Mouse (Mus musculus) frontal cortex, postnatal 25 days (tissue): ENCODE results near the gene Dyrk3.
"Not testable (repeated sequence)": the region's sequence is repeated elsewhere in the genome, so short reads cannot be mapped to it uniquely, and the experiment has no call there.

Experiments used
- DNase-seq, 2 experiments: peaks; one replicate each; pipeline ENCODE4 v3.0.0; 2022; ENCODE audit warnings: low spot score in 2 of 2

Gene Dyrk3

DNA sequence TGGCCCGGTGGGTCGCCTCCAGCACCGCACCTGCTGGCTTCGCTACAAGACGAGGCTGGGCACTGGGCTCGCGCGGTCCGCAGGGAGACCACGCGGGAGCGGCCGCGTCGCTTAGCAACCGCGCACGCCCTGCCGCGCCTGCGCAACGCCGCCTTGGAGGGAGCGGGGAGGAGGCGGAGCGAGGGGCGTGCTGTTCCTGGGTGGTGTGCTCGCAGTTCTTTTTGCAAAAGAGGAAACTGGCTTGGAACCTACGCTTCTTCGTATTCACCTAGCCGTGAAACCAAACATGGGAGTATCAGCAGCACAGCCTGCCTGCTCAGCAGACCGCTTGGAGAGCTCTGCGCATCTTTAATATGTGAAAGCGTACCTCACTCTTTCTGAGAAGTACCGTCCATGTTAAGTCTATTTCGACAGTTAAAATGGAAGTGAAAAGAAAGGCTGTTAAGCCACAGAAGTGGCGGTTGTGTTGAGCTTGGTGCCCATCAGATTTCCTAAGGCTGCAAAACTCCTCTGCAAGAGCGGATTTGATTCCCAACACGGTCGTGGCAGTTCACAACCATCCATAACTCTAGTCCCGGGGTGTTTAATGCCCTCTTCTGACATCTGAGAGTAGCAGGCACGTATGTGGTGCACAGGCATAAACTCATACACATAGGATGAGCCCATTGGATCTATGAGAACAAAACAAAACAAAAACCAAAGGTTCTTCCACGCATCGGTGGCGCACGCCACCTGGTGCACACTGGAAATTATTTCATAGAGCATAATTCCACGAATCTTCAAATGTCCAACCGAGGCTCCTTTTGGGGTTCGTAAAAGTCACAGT lies at the start of gene Dyrk3:
Gene Dyrk3 (minus strand): TSS at position 150 of the 826 bp plus-strand sequence.
- peak; percentile 68 to 82 for DNase-seq

DNA sequence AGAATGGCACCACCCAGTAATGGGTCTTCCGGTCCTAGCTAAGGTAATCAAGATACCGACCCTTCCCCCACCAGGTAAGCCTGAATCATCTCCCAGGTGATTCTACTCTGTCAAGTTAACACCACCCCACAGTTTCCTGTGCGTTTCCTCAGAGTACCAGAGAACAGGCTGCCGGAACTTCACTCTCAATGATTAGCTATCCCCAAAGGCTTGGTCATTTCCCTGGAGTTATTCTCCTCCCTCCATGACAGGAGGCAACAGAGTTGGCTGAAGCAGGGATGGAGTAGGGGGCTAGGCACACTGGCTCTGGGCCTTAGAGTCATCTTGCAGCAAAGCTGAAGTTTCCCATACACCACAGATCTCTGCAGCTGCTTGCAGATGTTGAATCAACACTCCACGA lies 49.7 kb upstream of the Dyrk3 start:
- no peak for DNase-seq

- DNase-seq: no peak
Measured at GRCm38 (mm10) chr1:131186995-131187394, 48.9 kb upstream of the Dyrk3 start.

DNA sequence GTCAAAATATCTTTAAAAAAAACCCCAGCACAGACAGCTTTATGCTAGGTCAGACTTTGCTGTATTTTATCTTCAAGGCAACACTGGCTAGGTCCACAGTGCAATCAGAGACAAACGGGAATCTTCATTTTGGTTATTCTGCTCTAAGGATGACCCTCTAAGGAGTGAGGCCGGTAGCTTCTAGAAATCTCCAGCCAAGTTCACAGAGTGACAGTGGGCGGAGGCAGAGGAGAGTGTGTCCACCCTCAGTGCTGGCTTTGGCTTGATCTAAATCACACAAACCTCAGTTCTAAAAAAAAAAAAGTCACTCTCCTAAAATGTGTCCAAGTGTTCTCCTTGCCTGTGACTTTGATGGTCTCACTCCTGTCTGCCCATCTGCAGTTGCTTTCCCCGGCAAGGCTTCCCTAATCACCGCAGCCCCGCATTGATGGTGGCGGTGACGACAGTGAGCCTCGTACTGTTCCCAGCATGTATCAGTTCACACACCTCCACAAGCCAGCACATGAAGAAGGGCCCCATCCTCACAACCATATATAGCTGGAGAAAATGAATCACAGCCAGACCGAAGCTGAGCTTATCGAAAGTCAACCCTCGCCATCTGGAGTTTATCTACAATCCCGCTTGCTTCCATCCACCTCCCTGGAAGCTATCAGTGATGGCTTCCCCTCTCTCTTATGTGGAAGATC lies 47.8 kb upstream of the Dyrk3 start:
- no peak for DNase-seq

DNA sequence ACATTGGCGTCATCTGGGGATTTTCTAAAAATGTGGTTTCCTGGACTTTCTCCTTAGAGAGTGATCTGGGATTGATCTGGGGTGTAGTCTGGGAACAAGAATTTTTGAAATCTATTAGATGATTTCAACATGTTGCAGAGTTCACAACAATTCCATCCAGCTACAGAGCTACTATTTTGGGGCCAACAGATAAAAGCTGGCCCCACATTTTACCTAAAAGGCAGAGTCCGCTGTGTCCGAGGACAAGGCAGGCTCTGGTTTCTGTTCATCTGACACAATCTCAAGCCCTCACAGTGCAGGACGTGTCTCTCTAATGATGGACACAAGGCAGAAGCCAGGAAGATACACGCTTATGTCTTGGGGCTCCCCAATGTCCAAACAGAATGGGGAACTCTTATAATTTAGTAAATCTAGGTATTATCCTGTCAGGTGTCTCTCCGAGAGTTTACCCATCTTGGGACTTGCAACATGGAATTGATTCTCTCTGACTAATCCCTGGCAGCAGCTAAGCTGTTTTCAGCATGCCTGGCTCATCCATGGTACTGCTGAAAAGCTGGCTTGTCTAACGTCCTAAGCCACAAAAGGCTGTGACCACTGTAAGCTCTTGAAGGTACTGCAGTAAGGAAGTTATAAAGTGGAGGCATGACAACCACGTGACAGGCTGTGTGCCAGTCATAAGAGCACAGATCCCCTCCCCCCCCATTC lies 47.0 kb upstream of the Dyrk3 start:
- no peak for DNase-seq

GRCm38 (mm10) chr1:131184253-131184955 lies 46.3 kb upstream of the Dyrk3 start:
- no peak for DNase-seq

DNA sequence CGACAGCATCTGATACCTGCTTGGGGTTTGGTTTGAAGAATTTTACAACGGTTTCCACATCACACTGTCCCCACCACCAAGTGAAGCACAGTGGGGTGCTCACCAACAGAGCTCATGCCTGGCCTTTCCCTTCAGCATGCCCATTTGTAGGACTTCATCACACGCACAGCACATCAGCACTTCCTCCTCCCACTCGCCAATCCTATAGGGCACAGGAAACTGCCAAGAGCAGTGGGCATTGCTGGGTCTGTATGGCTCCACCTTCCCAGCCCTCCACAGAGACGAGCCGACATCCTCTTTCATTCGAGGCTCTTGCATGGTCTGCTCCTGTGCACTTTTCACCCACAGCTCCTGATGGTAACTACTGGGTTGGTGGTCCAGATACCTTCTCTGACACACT lies 45.1 kb upstream of the Dyrk3 start:
- no peak for DNase-seq

DNA sequence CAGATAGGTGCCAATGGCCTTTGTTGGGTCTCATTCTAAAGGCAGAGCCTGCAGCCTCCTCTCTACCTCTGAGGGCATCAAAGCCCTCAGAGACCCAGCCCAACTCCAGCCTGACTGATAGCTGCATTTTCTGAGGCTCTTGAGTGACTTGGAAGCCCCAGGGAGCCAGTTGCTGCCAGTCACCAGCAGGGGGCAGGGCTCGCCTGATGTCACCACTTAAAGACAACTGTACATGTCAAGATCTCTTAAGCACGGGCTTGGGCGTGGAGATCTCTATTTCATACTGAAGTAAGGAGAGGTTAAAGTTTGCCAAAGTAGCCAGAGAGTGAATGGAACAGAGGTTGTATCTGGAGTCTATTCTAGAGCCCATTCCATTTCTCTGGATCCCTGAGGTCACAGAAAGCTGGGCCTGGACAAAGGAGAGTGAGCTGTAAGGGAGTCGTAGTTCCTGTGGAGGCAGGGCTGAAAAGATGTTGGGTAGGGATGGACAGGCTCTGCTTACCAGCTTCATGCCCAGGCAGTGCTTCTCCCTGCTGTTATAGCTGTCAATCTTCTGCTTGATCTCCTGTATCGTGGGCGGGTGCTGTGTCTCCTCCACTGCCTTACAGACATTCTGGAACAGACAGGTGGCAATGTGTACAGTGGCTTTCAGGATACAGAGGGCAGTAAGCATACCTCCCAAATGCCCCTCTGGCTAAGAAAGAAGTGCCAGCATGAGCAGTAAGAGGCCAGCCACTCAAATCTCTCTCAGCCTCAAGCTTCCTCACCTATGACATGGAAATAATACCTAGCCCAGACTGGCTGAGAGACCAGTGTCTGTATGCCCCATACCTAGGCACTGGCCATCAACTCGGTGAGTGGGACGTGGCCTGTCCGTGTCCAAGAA lies 43.7 kb upstream of the Dyrk3 start:
- DNase-seq: peak; percentile 57 to 71

DNA sequence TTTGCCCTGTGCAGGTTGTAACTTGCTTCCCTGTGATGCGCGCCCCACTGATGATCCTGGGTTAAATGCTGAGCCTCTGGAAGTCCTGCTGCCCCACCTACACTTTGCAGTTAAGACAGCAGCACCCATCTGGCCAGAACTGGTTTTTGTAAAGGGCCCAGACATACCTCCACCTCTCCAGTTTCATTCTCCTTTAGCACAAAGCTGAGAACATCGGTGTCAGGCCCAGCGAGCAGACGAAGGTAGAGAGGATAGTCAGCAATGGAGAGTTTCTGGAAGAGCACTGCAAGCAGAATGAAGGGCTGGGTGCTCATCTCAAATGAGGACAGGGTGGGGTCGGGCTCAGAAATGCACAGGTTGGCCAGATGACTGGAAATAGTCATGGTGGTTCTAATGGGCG lies 42.2 kb upstream of the Dyrk3 start:
- DNase-seq: no peak

GRCm38 (mm10) chr1:131178083-131178482 lies 39.9 kb upstream of the Dyrk3 start:
- DNase-seq: no peak

DNA sequence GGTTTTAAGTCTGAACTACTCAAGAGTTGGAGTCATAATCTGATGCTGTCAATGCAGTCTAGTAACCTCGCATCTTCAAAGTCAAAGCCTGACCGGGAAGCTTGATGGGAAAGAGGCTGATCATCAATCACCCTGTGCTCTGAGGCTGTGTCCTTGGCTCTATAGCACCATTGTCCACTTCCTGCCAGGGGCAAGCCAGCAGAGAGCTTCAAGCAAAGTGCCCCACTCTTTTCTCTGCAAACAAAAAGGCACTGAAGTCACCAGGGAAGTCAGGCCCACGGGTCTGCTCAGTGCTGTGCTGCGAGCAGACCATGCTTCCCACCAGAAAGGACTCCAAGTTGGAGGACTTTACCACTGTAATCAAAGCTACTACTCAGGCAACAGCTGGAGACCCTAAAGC lies 39.1 kb upstream of the Dyrk3 start:
- no peak for DNase-seq

GRCm38 (mm10) chr1:131175819-131176218 lies 37.7 kb upstream of the Dyrk3 start:
- no peak for DNase-seq

- no peak for DNase-seq
Measured at GRCm38 (mm10) chr1:131175189-131175588, 37.0 kb upstream of the Dyrk3 start.

DNA sequence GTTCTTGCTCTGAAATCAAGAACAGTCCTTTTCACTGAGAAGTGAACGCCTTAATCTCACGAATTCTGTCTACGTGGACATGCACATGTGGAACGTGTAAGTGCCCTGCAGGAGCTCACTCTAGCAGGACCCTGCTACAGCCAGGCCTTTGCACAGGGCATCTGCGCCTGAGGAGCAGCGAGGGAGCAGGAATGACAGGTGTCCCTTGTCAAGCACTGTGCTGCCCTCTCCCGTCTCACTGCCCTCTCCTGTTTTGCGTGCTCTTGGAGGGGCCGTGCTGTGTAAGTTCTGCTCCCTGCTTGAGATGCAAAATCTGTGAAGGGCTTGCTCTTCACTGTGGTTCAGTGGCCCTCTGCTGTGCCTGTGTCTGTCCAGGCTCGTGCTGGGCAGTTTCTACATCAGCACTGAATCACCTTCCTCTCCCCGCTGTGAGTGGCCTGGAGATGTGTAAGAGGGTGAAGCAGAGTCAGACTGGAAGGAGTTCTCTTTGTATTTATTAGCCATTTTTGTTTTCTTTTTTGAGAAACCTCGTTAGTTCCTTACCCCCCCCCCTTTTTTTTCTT lies 36.2 kb upstream of the Dyrk3 start:
- DNase-seq: no peak

GRCm38 (mm10) chr1:131173809-131174208 lies 35.7 kb upstream of the Dyrk3 start:
- no peak for DNase-seq

GRCm38 (mm10) chr1:131173001-131173400 lies 34.9 kb upstream of the Dyrk3 start:
- no peak for DNase-seq

DNA sequence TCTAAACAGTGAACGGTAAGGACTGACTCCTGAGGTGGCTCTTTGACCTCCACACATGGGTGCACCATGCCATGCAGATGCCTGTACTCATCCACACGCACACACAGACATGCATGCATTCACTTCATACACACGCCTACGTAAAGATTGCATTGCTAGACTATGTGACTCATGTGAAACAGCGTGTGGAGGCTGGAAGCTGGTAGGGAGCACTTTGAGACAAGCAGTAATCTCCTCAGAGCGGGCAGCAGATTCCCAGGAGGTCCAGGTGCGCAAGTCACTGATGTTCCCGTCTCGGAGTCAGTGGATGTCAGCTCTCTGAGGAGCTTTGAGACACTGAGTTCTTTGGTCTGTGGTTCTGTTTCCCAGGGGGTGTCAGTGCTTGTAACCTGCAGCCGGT lies 29.5 kb upstream of the Dyrk3 start:
- no peak for DNase-seq

DNA sequence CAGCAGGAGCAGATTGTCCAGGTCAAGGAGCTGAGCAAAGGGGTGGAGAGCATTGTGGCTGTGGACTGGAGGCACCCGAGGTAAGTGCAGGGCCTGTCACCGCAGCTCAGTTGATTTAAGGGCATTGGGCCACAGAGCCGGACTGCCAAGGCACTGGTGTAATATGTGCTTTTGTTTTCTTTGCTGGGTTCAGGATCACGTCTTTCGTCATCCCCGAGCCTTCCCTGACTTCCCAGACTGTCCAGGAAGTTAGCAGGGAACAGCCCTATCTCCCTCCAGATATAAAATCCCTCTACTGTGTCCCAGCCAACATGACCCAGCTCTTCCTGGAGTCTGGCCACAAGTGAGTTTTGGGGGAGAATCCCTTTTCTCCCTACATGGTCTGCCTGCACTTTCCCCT lies 26.3 kb upstream of the Dyrk3 start:
- DNase-seq: no peak

DNA sequence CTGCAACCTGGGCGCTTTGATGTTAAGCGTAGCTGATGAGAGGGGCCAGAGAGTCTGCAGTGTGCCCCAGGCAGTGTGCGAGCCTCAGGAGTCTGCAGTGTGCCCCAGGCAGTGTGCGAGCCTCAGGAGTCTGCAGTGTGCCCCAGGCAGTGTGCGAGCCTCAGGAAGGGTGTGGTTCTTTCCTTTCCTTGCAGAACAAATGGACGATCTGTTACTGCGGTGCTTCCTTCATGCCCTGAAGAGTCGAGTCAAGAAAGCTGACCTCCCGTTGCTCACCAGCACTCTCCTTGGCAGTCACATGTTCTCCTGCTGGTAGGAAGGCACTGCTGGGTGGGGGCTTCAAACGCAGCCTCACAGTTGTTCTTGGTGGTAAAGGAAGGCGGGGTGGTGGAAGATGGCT lies 23.0 kb upstream of the Dyrk3 start:
- no peak for DNase-seq

GRCm38 (mm10) chr1:131159573-131160327 lies 21.6 kb upstream of the Dyrk3 start:
- not testable (repeated sequence) for DNase-seq
